Mouse (Mus musculus) liver, adult 2 months (tissue): Measurements from ENCODE around the gene Tsr2. TPM values are rescaled to one million over a fixed set of nuclear protein-coding genes. Genes with fewer than 3 reads are reported as not detected.

Source experiments
- DNase-seq: peaks from one replicate; pipeline ENCODE4 v3.0.0-alpha.2; 2011; ENCODE audit warnings: low read depth, low spot score; ENCODE audit errors: extremely low read depth
- H3K27ac ChIP-seq: fragments of 200-500 bp; replicated peaks from 2 replicates; pipeline ENCODE4 v1.5.1; 2012; ENCODE audit warnings: low read depth, mild to moderate bottlenecking, control low read depth, inconsistent platforms, low read length; ENCODE audit not compliant: insufficient read depth
- H3K27me3 ChIP-seq: fragments of 200-500 bp; 2 replicates; pipeline ENCODE4 v1.6.1; 2012; ENCODE audit warnings: mild to moderate bottlenecking, moderate library complexity, low read length, inconsistent platforms; ENCODE audit not compliant: control insufficient read depth, insufficient read depth
- H3K36me3 ChIP-seq: fragments of 200-500 bp; 2 replicates; pipeline ENCODE4 v1.6.1; 2012; ENCODE audit warnings: low read length, inconsistent platforms; ENCODE audit not compliant: control insufficient read depth, insufficient read depth
- H3K4me1 ChIP-seq: fragments of 200-500 bp; 2 replicates; pipeline ENCODE4 v1.6.1; 2011; ENCODE audit warnings: low read length; ENCODE audit not compliant: control insufficient read depth, insufficient read depth
- H3K4me3 ChIP-seq: fragments of 200-500 bp; 2 replicates; pipeline ENCODE4 v1.5.1; 2011; ENCODE audit warnings: low read depth, mild to moderate bottlenecking, control low read depth, low read length, moderate library complexity; ENCODE audit not compliant: insufficient read depth
- H3K79me2 ChIP-seq: fragments of 200-500 bp; 2 replicates; pipeline ENCODE4 v1.6.1; 2012; ENCODE audit warnings: inconsistent platforms, mild to moderate bottlenecking, low read length, moderate library complexity; ENCODE audit not compliant: control insufficient read depth, insufficient read depth
- H3K9ac ChIP-seq: fragments of 200-500 bp; 2 replicates; pipeline ENCODE4 v1.6.1; 2012; ENCODE audit warnings: low read depth, mild to moderate bottlenecking, control low read depth, inconsistent platforms, low read length
- CTCF ChIP-seq: fragments of 200-500 bp; IDR thresholded peaks from 2 replicates; pipeline ENCODE4 v1.5.1; 2011; ENCODE audit warnings: low read depth, low read length, control low read depth
- POLR2A ChIP-seq: fragments of 200-500 bp; IDR thresholded peaks from 2 replicates; pipeline ENCODE4 v1.6.1; 2011; ENCODE audit warnings: low read length, control low read depth; ENCODE audit not compliant: insufficient read depth; ENCODE audit errors: extremely low read depth
- WGBS: fragments of 180-500 bp; shearing (Covaris S2); methylation state at CpG from one replicate; pipeline ENCODE4 v1.1.7; 2018; 5-methylcytosine and 5-hydroxymethylcytosine counted together
- polyA plus RNA-seq: library from polyadenylated mRNA; depleted of rRNA; stranded (reverse); fragments of >200 nt; gene quantifications from 2 replicates; pipeline ENCODE4 v1.2.3, GENCODE M21; 2012
- total RNA-seq: library from RNA; depleted of rRNA; stranded (reverse); fragments of >200 nt; gene quantifications from 2 replicates; pipeline ENCODE4 v1.2.3, GENCODE M21; 2014

Gene Tsr2
- total and polyA plus RNA-seq, 2 experiments = 3.2 to 6.4 TPM

DNA sequence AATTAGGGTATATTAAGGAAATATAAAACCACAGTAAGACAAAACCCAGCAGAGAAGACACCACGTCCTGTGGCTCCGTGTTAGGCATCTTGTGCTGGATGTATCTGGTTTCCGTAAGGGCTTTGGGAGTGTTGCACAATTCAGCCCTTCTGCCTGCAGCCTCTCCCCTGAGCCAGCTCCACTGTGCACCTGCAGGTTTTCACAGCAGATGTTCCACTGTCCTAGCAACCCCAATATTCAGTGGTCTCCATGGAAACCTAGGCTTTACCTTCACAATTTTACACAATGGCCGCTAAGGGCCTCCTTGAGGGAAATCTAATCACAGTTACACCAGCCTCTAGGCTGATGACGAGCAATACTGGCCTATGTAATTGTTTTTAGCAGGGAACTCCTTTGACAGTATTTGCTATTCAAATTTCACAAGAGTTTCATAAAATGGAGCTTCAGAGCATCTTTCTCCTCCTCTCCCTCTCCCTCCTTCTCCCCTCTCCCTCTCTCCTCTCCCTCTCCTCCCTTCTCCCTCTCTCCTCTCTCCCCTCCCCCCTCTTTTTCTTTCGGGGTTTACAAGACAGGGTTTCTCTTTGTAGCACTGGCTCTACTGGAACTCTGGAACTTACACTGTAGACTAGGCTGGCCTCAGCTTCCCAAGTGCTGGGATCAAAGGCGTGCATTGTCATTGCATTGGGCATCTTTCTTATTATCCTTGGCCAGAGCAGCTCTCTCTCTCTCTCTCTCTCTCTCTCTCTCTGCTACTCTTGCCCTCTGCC, 11.1 kb upstream of the Tsr2 start:
- DNase-seq = no peak
- no peak overlapping the region for H3K27ac ChIP-seq
- no peak overlapping the region for H3K9ac ChIP-seq
- no peak overlapping the region for H3K4me3 ChIP-seq
- no peaks in the 10 kb centered on the region for H3K36me3 ChIP-seq
- WGBS = 49% methylated on average over 7 of the region's 7 CpGs
- no peaks in the 10 kb centered on the region for H3K27me3 ChIP-seq
- TF ChIP-seq POLR2A (no peak), CTCF (no peak)
- no peaks in the 10 kb centered on the region for H3K4me1 ChIP-seq
- H3K79me2 ChIP-seq = no peaks in the 10 kb centered on the region

GRCm38 (mm10) chrX:151087418-151087817, 8.9 kb downstream of the Tsr2 start:
- Histone ChIP-seq H3K27ac (no peak overlapping the region), H3K79me2 (no peaks in the 10 kb centered on the region), H3K9ac (no peak overlapping the region), H3K27me3 (no peaks in the 10 kb centered on the region), H3K36me3 (peaks cover 7% of the 10 kb centered on the region), H3K4me1 (no peaks in the 10 kb centered on the region), H3K4me3 (no peak overlapping the region)
- 91% methylated on average over 1 of the region's 1 CpGs for WGBS
- no peak for TF ChIP-seq CTCF
- TF ChIP-seq POLR2A = no peak
- no peak for DNase-seq

DNA sequence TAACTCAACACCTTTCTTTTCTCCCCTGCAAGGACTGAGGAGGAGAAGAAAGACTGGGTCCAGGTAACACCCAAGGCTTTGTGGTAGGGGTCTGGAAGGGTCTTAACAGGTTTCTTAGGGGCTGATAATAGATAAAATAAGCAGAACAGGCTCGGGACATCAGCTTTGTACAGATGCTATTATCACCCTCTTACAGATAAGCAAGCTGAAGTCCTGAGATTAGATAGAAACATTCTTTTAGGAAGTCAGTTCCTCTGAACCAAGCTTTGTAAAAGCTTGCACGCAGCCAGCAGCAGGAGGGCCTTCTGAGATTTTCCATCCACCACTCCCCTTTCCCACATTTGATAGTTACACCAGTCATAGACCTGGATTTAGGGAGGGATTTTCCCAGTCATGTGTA, 10.7 kb downstream of the Tsr2 start:
- 76% methylated on average over 2 of the region's 2 CpGs for WGBS
- Histone ChIP-seq H3K36me3 (peaks cover 5% of the 10 kb centered on the region), H3K27me3 (no peaks in the 10 kb centered on the region), H3K27ac (no peak overlapping the region), H3K79me2 (no peaks in the 10 kb centered on the region), H3K9ac (no peak overlapping the region), H3K4me3 (no peak overlapping the region), H3K4me1 (no peaks in the 10 kb centered on the region)
- DNase-seq = no peak
- no peak for TF ChIP-seq CTCF
- TF ChIP-seq POLR2A = no peak

DNA sequence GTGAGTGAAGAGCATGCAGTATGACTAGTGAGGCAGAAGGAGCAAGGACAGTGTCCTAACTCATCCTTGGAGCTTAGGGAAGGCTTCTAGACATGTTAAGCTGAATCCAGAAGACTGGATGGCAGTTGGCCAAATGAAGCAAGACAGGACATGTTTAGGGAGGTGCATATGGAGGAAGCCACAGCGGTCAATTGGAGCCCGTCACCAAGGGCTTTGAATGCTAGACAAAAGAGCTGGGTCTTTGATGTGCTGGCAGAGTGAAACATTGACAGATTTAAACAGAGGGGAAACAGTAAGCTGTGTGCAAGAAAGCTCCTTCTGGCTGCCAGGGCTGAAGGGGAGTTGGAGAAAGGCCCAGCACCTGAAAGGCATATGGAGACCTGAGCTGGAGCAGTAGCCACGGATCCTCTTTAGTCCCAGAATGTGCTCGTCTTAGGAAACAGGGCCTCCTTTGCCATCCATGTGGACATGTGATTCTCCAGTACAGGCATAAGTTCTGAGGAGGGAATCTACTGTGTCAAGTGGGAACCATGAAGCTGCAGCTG, 19.3 kb downstream of the Tsr2 start:
- Histone ChIP-seq H3K4me3 (no peak overlapping the region), H3K79me2 (no peaks in the 10 kb centered on the region), H3K9ac (no peak overlapping the region), H3K4me1 (no peaks in the 10 kb centered on the region), H3K27ac (no peak overlapping the region), H3K27me3 (no peaks in the 10 kb centered on the region), H3K36me3 (no peaks in the 10 kb centered on the region)
- WGBS = 87% methylated on average over 4 of the region's 4 CpGs
- DNase-seq = no peak
- TF ChIP-seq CTCF (no peak), POLR2A (no peak)

DNA sequence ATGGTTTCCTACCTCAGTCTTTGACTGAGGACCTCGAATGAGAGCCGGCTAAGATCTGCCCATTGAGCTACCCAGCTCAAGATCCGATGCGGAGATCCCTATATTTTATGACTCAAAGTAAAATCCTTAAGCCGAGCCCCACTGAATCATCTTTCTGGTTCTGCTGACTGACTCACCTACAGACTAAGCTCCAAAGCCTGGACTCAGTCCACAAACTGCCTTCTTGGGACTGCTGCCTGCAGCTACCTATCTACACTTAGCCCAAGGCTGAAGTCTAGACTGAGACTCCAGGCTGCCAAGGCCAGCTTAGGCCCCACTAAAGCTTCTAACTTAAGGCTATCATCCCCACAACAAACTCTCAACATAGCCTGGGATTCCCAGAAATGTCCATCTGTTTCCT, 20.3 kb downstream of the Tsr2 start:
- no peaks in the 10 kb centered on the region for H3K36me3 ChIP-seq
- DNase-seq = no peak
- no peak overlapping the region for H3K4me3 ChIP-seq
- no peak overlapping the region for H3K27ac ChIP-seq
- TF ChIP-seq CTCF (no peak), POLR2A (no peak)
- WGBS = 94% methylated on average over 5 of the region's 5 CpGs
- no peaks in the 10 kb centered on the region for H3K79me2 ChIP-seq
- H3K27me3 ChIP-seq = no peaks in the 10 kb centered on the region
- H3K9ac ChIP-seq = no peak overlapping the region
- H3K4me1 ChIP-seq = no peaks in the 10 kb centered on the region

DNA sequence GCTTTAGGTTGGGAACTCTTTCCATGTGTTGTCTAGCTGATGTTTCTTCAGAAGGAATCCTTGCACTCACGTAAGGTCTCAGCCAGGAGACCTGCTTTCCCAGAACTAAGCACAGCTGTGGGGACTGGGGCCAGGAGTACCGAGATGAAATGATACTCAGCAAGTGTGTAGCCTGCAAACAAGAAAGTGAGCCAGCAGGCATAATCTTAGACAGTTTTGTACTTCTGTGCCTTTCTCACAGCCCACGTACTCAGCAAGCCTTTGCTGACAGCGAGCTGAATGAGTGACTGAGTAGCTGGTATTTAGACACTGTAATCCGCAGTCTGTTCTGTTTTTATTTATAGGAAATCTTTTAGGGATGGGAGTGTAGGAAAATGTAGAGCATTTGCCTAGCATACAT, 28.5 kb downstream of the Tsr2 start:
- no peak overlapping the region for H3K9ac ChIP-seq
- no peaks in the 10 kb centered on the region for H3K79me2 ChIP-seq
- no peak for DNase-seq
- H3K27ac ChIP-seq = no peak overlapping the region
- no peaks in the 10 kb centered on the region; the same call in 1 of the 2 replicates for H3K36me3 ChIP-seq
- H3K4me3 ChIP-seq = no peak overlapping the region
- WGBS = 98% methylated on average over 5 of the region's 5 CpGs
- TF ChIP-seq POLR2A = no peak
- TF ChIP-seq CTCF = no peak
- no peaks in the 10 kb centered on the region for H3K4me1 ChIP-seq
- H3K27me3 ChIP-seq = no peaks in the 10 kb centered on the region
